Mouse (Mus musculus): ENCODE results near the gene Gpr88. TPM values are rescaled to one million over a fixed set of nuclear protein-coding genes. Genes with fewer than 3 reads are reported as not detected.

Gene Gpr88
- total RNA-seq, 1 experiment from 2014 or later: not detected

GRCm38 (mm10) chr3:116205346-116206219 is 47.7 kb downstream of the Gpr88 start:
- ATAC-seq (replicated peaks; ENCODE audit: low read depth, poor library complexity, severe bottlenecking): no peak

- ATAC-seq (replicated peaks; ENCODE audit: low read depth, poor library complexity, severe bottlenecking): no peak
Observed at GRCm38 (mm10) chr3:116204643-116205042, 48.7 kb downstream of the Gpr88 start.

GRCm38 (mm10) chr3:116203942-116204341 is 49.4 kb downstream of the Gpr88 start:
- no peak for ATAC-seq (replicated peaks; ENCODE audit: low read depth, poor library complexity, severe bottlenecking)

- no peak for ATAC-seq (replicated peaks; ENCODE audit: low read depth, poor library complexity, severe bottlenecking)
Observed at GRCm38 (mm10) chr3:116200060-116200459, 53.2 kb downstream of the Gpr88 start.

Other genes starting within 250 kb of the Gpr88 start
- 39.8 and 81.2 TPM in 2 replicates for gene Slc30a7, start 246.1 kb downstream of the Gpr88 start, total RNA-seq (2017)
- 8.3 and 9.3 TPM in 2 replicates for gene Extl2, start 246.0 kb downstream of the Gpr88 start, total RNA-seq (2017)
- 1.8 and 2.9 TPM in 2 replicates for gene Vcam1, start 123.8 kb downstream of the Gpr88 start, total RNA-seq (2017)
- gene Cdc14a, start 170.5 kb upstream of the Gpr88 start, total RNA-seq (2017): 21.9 and 34.1 TPM in 2 replicates

Measured in common myeloid progenitor, adult 5-6 weeks (primary cell).